Mouse (Mus musculus) small intestine, adult 2 months (tissue): Measurements from ENCODE around the gene Rreb1. TPM values are rescaled to one million over a fixed set of nuclear protein-coding genes. Genes with fewer than 3 reads are reported as not detected.

Experiments
- H3K27ac ChIP-seq: fragments of 200-500 bp; 2 replicates; pipeline ENCODE4 v1.5.1; 2012; ENCODE audit warnings: low read depth, low read length, control low read depth, inconsistent platforms; ENCODE audit not compliant: insufficient read depth
- H3K27me3 ChIP-seq: fragments of 200-500 bp; 2 replicates; pipeline ENCODE4 v1.6.1; 2012; ENCODE audit warnings: mild to moderate bottlenecking, moderate library complexity, low read length, inconsistent platforms; ENCODE audit not compliant: control insufficient read depth, insufficient read depth
- H3K36me3 ChIP-seq: fragments of 200-500 bp; 2 replicates; pipeline ENCODE4 v1.6.1; 2012; ENCODE audit warnings: mild to moderate bottlenecking, low read length, control low read depth, inconsistent platforms; ENCODE audit not compliant: control insufficient read depth, insufficient read depth
- H3K4me1 ChIP-seq: fragments of 200-500 bp; 2 replicates; pipeline ENCODE4 v1.6.1; 2012; ENCODE audit warnings: low read length, inconsistent platforms, mixed read lengths; ENCODE audit not compliant: control insufficient read depth, insufficient read depth, insufficient read length
- H3K4me3 ChIP-seq: fragments of 200-500 bp; 2 replicates; pipeline ENCODE4 v1.5.1; 2012; ENCODE audit warnings: low read depth, mild to moderate bottlenecking, control low read depth, inconsistent platforms, low read length, moderate library complexity
- CTCF ChIP-seq: fragments of 200-500 bp; IDR thresholded peaks from 2 replicates; pipeline ENCODE4 v1.5.1; 2012; ENCODE audit warnings: low read depth, mild to moderate bottlenecking, control low read depth, inconsistent platforms, low read length, moderate library complexity, mixed read lengths; ENCODE audit not compliant: insufficient replicate concordance, insufficient read length; ENCODE audit errors: extremely low read depth
- POLR2A ChIP-seq: fragments of 200-500 bp; IDR thresholded peaks from 2 replicates; pipeline ENCODE4 v1.6.1; 2012; ENCODE audit warnings: low read depth, mild to moderate bottlenecking, control low read depth, inconsistent platforms, low read length, moderate library complexity
- WGBS: fragments of 180-500 bp; shearing (Covaris S2); methylation state at CpG from one replicate; pipeline ENCODE4 v1.1.7; 2018; 5-methylcytosine and 5-hydroxymethylcytosine counted together
- polyA plus RNA-seq: library from polyadenylated mRNA; depleted of rRNA; stranded (reverse); fragments of >200 nt; gene quantifications from 2 replicates; pipeline ENCODE4 v1.2.3, GENCODE M21; 2012

Rreb1 gene
- polyA plus RNA-seq, 1 experiment, result 28.2 TPM

- H3K4me1 ChIP-seq, result no peaks in the 10 kb centered on the region
- peaks cover 70% of the 10 kb centered on the region for H3K36me3 ChIP-seq
- WGBS, result 89% methylated on average over 15 of the region's 15 CpGs
- no peaks in the 10 kb centered on the region for H3K27me3 ChIP-seq
- TF ChIP-seq POLR2A, result no peak
- no peak for TF ChIP-seq CTCF
- H3K4me3 ChIP-seq, result no peak overlapping the region
- no peak overlapping the region for H3K27ac ChIP-seq
These were observed 140.4 kb downstream of the Rreb1 start for GRCm38 (mm10) chr13:37918336-37919261.

GRCm38 (mm10) chr13:37919711-37920277, 141.6 kb downstream of the Rreb1 start:
- peaks cover 76% of the 10 kb centered on the region for H3K36me3 ChIP-seq
- H3K27ac ChIP-seq, result no peak overlapping the region
- no peaks in the 10 kb centered on the region for H3K27me3 ChIP-seq
- no peak overlapping the region for H3K4me3 ChIP-seq
- no peak for TF ChIP-seq CTCF
- no peak for TF ChIP-seq POLR2A
- H3K4me1 ChIP-seq, result no peaks in the 10 kb centered on the region
- 92% methylated on average over 3 of the region's 3 CpGs for WGBS

DNA sequence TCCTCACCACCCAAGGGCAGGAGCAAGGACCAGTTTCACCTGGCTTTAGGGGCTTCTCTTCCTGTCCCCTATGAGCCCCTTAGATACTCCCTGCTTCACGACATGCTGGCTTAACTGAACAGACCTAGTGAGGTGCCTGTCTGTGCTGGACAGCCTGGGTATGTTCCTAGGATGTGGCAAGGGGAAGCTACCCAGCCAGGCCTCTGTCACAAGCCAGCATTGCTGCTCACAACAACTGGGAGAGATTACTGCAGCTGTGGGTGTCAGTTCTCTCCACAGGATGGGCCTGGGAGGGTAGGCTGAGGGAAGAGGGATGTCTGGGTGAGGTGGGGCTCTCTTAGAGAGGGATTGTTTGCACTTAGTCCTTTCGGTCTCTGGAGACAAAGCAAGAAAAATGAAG, 142.5 kb downstream of the Rreb1 start:
- Histone ChIP-seq H3K4me1 (no peaks in the 10 kb centered on the region), H3K4me3 (no peak overlapping the region), H3K36me3 (peaks cover 78% of the 10 kb centered on the region), H3K27ac (no peak overlapping the region), H3K27me3 (no peaks in the 10 kb centered on the region)
- 84% methylated on average over 2 of the region's 2 CpGs for WGBS
- TF ChIP-seq CTCF (no peak), POLR2A (no peak)

DNA sequence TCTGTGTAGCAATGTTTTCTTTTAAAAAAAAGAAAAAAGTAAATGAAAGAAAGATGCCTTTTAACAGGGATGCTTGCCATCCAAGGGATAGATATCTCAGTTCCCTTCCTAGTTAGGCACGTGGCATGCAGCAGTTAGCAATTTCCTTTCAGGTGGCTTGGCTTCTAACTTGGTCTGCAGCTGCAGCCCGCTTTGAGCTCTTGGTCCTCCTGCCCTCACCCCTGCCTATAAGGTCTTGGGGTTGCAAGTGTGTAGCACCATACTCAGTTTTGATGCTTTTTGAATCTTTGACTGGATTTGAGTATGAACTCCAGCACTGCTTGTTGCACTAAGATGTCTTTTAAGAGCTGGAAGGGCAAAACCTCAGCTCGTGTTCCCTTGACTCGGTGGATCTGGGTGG, 144.9 kb downstream of the Rreb1 start:
- H3K4me1 ChIP-seq, result no peaks in the 10 kb centered on the region
- no peak overlapping the region for H3K27ac ChIP-seq
- peaks cover 65% of the 10 kb centered on the region for H3K36me3 ChIP-seq
- H3K4me3 ChIP-seq, result no peak overlapping the region
- 91% methylated on average over 4 of the region's 4 CpGs for WGBS
- TF ChIP-seq CTCF (no peak), POLR2A (no peak)
- no peaks in the 10 kb centered on the region for H3K27me3 ChIP-seq

DNA sequence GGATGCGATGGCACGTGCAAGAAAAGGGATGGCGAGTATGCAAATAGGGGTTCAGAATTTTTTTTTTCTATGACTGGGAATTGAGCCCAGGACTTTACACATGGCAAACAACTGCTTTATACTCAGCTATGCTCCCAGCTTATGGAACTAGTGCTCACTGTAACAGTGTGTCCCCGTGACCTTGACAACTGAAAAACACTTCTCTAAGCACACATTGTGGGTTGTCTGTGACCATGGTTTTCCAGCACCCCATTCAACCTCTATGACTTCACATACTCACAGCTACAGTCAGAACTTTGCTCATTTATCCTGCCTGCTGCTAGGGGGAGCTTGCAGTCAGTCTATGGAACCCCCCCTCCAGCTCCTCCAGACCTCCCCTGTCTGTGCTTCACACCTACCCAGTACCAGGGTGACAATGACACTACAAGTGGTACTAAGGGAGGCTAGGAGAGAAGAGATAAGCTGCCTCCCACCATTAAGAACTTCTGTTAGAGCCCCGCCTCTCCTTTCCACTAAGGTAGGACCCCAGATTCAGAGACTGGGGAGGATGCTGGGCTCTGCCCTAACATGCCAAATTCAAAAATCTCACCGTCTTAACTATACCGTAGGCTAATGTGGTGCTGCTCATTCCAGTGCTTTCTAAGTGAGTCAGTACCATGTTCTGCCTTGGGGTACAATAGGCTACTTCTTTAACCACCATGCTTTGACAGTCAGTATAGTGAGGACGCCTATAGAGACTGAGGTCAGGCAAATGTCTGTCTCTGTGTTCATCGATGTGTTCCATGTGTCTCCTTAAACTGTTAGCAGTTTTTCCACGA, 145.7 kb downstream of the Rreb1 start:
- Histone ChIP-seq H3K4me3 (no peak overlapping the region), H3K36me3 (peaks cover 62% of the 10 kb centered on the region), H3K27me3 (no peaks in the 10 kb centered on the region), H3K27ac (no peak overlapping the region), H3K4me1 (no peaks in the 10 kb centered on the region)
- WGBS, result 90% methylated on average over 10 of the region's 10 CpGs
- TF ChIP-seq CTCF, result no peak
- no peak for TF ChIP-seq POLR2A

DNA sequence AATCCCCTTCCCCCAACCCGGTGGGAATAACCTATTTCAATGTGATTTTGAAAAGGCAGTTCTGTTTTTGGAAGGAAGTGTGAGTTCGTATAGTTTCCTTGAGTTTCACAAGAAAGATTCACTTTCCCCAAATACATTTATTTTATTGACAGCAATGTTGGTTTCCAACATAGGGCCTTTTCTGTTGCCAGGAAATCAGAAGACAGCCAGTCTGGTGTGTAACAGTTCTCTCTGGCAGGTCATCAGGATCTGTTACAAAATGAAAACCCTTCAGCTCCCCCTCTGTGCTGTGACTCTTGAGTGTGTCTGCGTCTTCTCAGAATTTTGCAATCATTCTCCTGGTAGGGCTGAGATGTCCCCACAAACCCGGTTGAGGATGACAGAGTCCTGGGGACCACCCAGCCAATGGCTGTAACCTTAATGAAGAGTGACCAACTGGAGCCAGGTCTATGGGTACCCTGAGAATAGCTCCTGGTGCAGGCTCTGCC, 146.3 kb downstream of the Rreb1 start:
- no peak overlapping the region for H3K27ac ChIP-seq
- no peak overlapping the region for H3K4me3 ChIP-seq
- peaks cover 63% of the 10 kb centered on the region for H3K36me3 ChIP-seq
- WGBS, result 76% methylated on average over 4 of the region's 4 CpGs
- no peaks in the 10 kb centered on the region for H3K27me3 ChIP-seq
- no peaks in the 10 kb centered on the region for H3K4me1 ChIP-seq
- TF ChIP-seq CTCF (no peak), POLR2A (no peak)

- 90% methylated on average over 3 of the region's 3 CpGs for WGBS
- TF ChIP-seq CTCF, result no peak
- TF ChIP-seq POLR2A, result no peak
- Histone ChIP-seq H3K27me3 (no peaks in the 10 kb centered on the region), H3K4me3 (no peak overlapping the region), H3K36me3 (peaks cover 69% of the 10 kb centered on the region), H3K27ac (no peak overlapping the region), H3K4me1 (no peaks in the 10 kb centered on the region)
These were observed 148.2 kb downstream of the Rreb1 start for GRCm38 (mm10) chr13:37926394-37926793.
